Comparison of ENCODE assay signal across 16 mouse cellular contexts in genomic region chr17:29428826-29429225, GRCm38 (mm10).
A peak's percentile ranks its signal among the peaks of the same experiment; 100 is the strongest.
DNase-seq lines count a peak whose midpoint lies in the region; ATAC-seq and TF ChIP-seq lines count a peak whose summit lies in the region.
"Had no signal": no experiment of that assay in that cellular context is flagged by ENCODE, and none has a peak within 500 bp of the region (broad histone marks: within the 10 kb centered on the region; RNA-seq: fewer than 3 reads in every experiment).

No protein-coding gene starts in this region.

- H3K36me3 ChIP-seq in spleen, adult 2 months (ENCODE audit: control insufficient read depth, insufficient read depth, low read length), result no peaks in the 10 kb centered on the region
- no peaks in the 10 kb centered on the region for H3K36me3 ChIP-seq in liver, postnatal 0 days (replicated peaks; ENCODE audit: insufficient read depth, low read length)

- H3K9me3 ChIP-seq in liver, postnatal 0 days (ENCODE audit: low read length), result no peaks in the 10 kb centered on the region

- DNase-seq in spleen, adult 2 months (ENCODE audit: low read depth in 1 of 2, low spot score in 2 of 2), result peak in 1 of 2 experiments; percentile 58
- DNase-seq in spleen, postnatal 4 days (ENCODE audit: low spot score in 2 of 2), result no peak
- DNase-seq in induced T-regulatory cell, adult 2 months (ENCODE audit: low read depth), result peak; percentile 93
- no peak for DNase-seq in liver, postnatal 0 days
- no peak for DNase-seq in layer of hippocampus, postnatal 10 days (ENCODE audit: low spot score in 2 of 2)
- no peak for DNase-seq in adrenal gland, adult 18-20 months (ENCODE audit: low spot score in 2 of 2)
- no peak for DNase-seq in lung, adult 2 months
- DNase-seq: cerebellum, adult 9-10 months; gastrocnemius, postnatal 10 days; heart, postnatal 10 days; kidney, adult 9 months; lung, postnatal 10 days had no signal

- no peak for TF ChIP-seq EP300 in liver, postnatal 0 days (IDR thresholded peaks at IDR 0.05; ENCODE audit: low read depth)

- peaks cover 12% of the 10 kb centered on the region; the same call in 1 of the 2 replicates for H3K4me1 ChIP-seq in spleen, adult 2 months (ENCODE audit: control insufficient read depth, insufficient read depth, insufficient read length)
- peaks cover 31% of the 10 kb centered on the region for H3K4me1 ChIP-seq in liver, postnatal 0 days (ENCODE audit: insufficient read depth)
- peaks cover 4% of the 10 kb centered on the region for H3K4me1 ChIP-seq in lung, adult 2 months (ENCODE audit: control insufficient read depth, insufficient read depth, low read length)

- ATAC-seq in CD4-positive, CD25-positive, alpha-beta regulatory T cell, adult 4 months, result peak; percentile 80
- ATAC-seq in liver, postnatal 0 days, result no peak
- ATAC-seq: midbrain, embryonic 16.5 days; Patski had no signal

- no peak overlapping the region for H3K9ac ChIP-seq in liver, postnatal 0 days (replicated peaks)
- H3K9ac ChIP-seq: hindbrain, embryonic 14.5 days had no signal

- TF ChIP-seq POLR2A in spleen, adult 2 months (IDR thresholded peaks at IDR 0.05; ENCODE audit: low read depth, low read length), result no peak
- TF ChIP-seq POLR2A in lung, adult 2 months (IDR thresholded peaks at IDR 0.05; ENCODE audit: borderline replicate concordance, extremely low read depth, low read depth, low read length), result no peak

- no peaks in the 10 kb centered on the region for H3K27me3 ChIP-seq in spleen, adult 2 months (ENCODE audit: control insufficient read depth, insufficient read depth, low read length)
- no peaks in the 10 kb centered on the region for H3K27me3 ChIP-seq in liver, postnatal 0 days (ENCODE audit: insufficient read depth, low read length)
- H3K27me3 ChIP-seq: Patski had no signal

- H3K4me2 ChIP-seq in liver, postnatal 0 days (ENCODE audit: low read depth, low read length), result no peak overlapping the region
- H3K4me2 ChIP-seq: hindbrain, embryonic 14.5 days had no signal

- TF ChIP-seq CTCF in spleen, adult 2 months (IDR thresholded peaks at IDR 0.05; ENCODE audit: extremely low read depth, insufficient read depth, insufficient read length, insufficient replicate concordance), result no peak
- no peak for TF ChIP-seq CTCF in liver, postnatal 0 days (IDR thresholded peaks at IDR 0.05; ENCODE audit: low read depth)
- TF ChIP-seq CTCF in lung, adult 2 months (IDR thresholded peaks at IDR 0.05; ENCODE audit: insufficient read depth, low read length), result no peak

- peak overlapping the region; percentile 69 for H3K27ac ChIP-seq in spleen, adult 2 months (ENCODE audit: insufficient read depth, low read length)
- H3K27ac ChIP-seq in liver, postnatal 0 days (ENCODE audit: low read depth), result 0 out of 2 replicates have a peak overlapping the region, but pooled peaks have one; percentile 7
- H3K27ac ChIP-seq: hindbrain, embryonic 14.5 days had no signal

- 42% methylated on average over 2 of the region's 2 CpGs for WGBS in spleen, adult 2 months
- 46% methylated on average over 2 of the region's 2 CpGs for WGBS in liver, postnatal 0 days (ENCODE audit: insufficient replicate concordance)
- 47% methylated on average over 2 of the region's 2 CpGs for WGBS in lung, adult 2 months

- H3K4me3 ChIP-seq in spleen, adult 2 months (ENCODE audit: extremely low read depth, insufficient read depth, insufficient read length), result no peak overlapping the region
- no peak overlapping the region for H3K4me3 ChIP-seq in liver, postnatal 0 days (ENCODE audit: low read depth, low read length)
- H3K4me3 ChIP-seq in lung, adult 2 months (replicated peaks; ENCODE audit: extremely low read depth, low read depth, low read length), result no peak overlapping the region
